Mouse (Mus musculus) heart, adult 2 months (tissue): ENCODE results near the gene Tnk1.

Experiments
- CTCF ChIP-seq: fragments of 200-600 bp; IDR thresholded peaks from 2 replicates; pipeline ENCODE4 v1.8.1; 2022; ENCODE audit warnings: antibody characterized with exemption, mild to moderate bottlenecking, moderate library complexity
- EP300 ChIP-seq: fragments of 200-500 bp; IDR thresholded peaks from 2 replicates; pipeline ENCODE4 v1.6.1; 2011; ENCODE audit warnings: low read depth, low read length, control low read depth; ENCODE audit not compliant: insufficient read depth
- POLR2A ChIP-seq: fragments of 200-500 bp; IDR thresholded peaks from 2 replicates; pipeline ENCODE4 v1.6.1; 2011; ENCODE audit warnings: mild to moderate bottlenecking, low read depth, low read length, control low read depth; ENCODE audit not compliant: insufficient read depth

DNA sequence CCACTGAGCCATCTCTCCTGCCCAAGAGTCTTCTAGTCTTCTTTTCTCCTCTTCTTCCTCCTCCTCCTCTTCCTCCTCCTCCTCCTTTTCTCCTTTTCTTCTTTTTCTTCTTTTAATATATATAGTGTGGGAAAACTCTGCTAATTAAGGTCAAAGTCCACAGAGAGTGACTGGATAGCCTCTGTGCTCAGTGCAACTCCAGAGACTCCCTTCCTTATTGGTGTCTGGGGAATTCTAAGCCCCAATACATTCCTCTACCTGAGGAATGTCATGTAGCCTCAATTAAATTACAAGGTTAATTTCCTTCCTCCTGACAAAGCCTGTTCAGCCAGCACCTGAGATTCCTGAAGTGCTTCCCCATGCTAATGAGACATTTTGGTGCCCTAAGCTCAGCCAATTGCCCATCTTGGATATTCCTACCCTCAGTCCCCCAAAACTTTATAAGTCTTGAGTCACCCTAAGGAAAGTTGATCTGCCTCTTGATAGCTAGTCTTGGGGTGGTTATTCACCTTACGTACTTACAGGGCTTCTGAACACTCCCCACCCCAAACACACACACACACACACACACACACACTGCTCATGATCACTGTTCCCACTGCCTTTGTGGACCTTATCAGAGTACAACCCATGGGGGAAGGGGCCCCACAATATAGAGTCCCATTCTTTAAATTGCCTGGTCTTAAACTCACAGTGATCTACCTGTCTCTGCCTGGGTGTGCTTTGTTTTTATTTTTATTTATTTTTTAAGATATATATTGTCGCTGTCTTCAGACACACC lies 11.9 kb upstream of the Tnk1 start:
- TF ChIP-seq CTCF (no peak), EP300 (no peak), POLR2A (no peak)
